Mouse (Mus musculus): Measurements from ENCODE around the gene Cbs.

DNA sequence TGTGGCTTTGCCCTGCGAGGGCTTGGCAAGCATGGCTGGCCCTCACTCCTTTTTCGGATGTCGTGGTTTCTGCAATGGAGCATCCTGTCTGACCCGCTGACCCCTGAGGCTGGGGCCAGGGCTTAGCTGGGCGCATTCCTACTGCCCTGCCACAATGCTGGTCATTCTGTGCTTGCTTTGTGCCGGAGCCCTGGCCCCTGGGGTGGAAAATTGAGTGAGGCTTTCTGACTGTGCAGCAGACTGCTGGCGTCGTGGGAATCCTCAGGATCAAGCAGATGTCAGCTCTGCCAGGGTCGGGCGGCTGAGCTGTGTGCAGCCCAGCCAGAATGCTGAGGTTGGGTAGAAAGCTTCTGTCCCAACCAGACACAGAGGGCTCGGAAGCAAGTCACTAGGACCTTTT is 33.1 kb upstream of the Cbs start:
- no peak for TF ChIP-seq CTCF (IDR thresholded peaks at IDR 0.05)
- no peak for TF ChIP-seq EP300 (IDR thresholded peaks at IDR 0.05)
